Mouse (Mus musculus) small intestine, adult 2 months (tissue): ENCODE results near the gene Gnaq. TPM values are rescaled to one million over a fixed set of nuclear protein-coding genes. Genes with fewer than 3 reads are reported as not detected.

ENCODE experiments used
- H3K27ac ChIP-seq: fragments of 200-500 bp; 2 replicates; pipeline ENCODE4 v1.5.1; 2012; ENCODE audit warnings: low read depth, low read length, control low read depth, inconsistent platforms; ENCODE audit not compliant: insufficient read depth
- H3K27me3 ChIP-seq: fragments of 200-500 bp; 2 replicates; pipeline ENCODE4 v1.6.1; 2012; ENCODE audit warnings: mild to moderate bottlenecking, moderate library complexity, low read length, inconsistent platforms; ENCODE audit not compliant: control insufficient read depth, insufficient read depth
- H3K36me3 ChIP-seq: fragments of 200-500 bp; 2 replicates; pipeline ENCODE4 v1.6.1; 2012; ENCODE audit warnings: mild to moderate bottlenecking, low read length, control low read depth, inconsistent platforms; ENCODE audit not compliant: control insufficient read depth, insufficient read depth
- H3K4me1 ChIP-seq: fragments of 200-500 bp; 2 replicates; pipeline ENCODE4 v1.6.1; 2012; ENCODE audit warnings: low read length, inconsistent platforms, mixed read lengths; ENCODE audit not compliant: control insufficient read depth, insufficient read depth, insufficient read length
- H3K4me3 ChIP-seq: fragments of 200-500 bp; 2 replicates; pipeline ENCODE4 v1.5.1; 2012; ENCODE audit warnings: low read depth, mild to moderate bottlenecking, control low read depth, inconsistent platforms, low read length, moderate library complexity
- CTCF ChIP-seq: fragments of 200-500 bp; IDR thresholded peaks from 2 replicates; pipeline ENCODE4 v1.5.1; 2012; ENCODE audit warnings: low read depth, mild to moderate bottlenecking, control low read depth, inconsistent platforms, low read length, moderate library complexity, mixed read lengths; ENCODE audit not compliant: insufficient replicate concordance, insufficient read length; ENCODE audit errors: extremely low read depth
- POLR2A ChIP-seq: fragments of 200-500 bp; IDR thresholded peaks from 2 replicates; pipeline ENCODE4 v1.6.1; 2012; ENCODE audit warnings: low read depth, mild to moderate bottlenecking, control low read depth, inconsistent platforms, low read length, moderate library complexity
- WGBS: fragments of 180-500 bp; shearing (Covaris S2); methylation state at CpG from one replicate; pipeline ENCODE4 v1.1.7; 2018; 5-methylcytosine and 5-hydroxymethylcytosine counted together
- polyA plus RNA-seq: library from polyadenylated mRNA; depleted of rRNA; stranded (reverse); fragments of >200 nt; gene quantifications from 2 replicates; pipeline ENCODE4 v1.2.3, GENCODE M21; 2012

The Gnaq gene
- polyA plus RNA-seq, 1 experiment = 16.1 TPM

DNA sequence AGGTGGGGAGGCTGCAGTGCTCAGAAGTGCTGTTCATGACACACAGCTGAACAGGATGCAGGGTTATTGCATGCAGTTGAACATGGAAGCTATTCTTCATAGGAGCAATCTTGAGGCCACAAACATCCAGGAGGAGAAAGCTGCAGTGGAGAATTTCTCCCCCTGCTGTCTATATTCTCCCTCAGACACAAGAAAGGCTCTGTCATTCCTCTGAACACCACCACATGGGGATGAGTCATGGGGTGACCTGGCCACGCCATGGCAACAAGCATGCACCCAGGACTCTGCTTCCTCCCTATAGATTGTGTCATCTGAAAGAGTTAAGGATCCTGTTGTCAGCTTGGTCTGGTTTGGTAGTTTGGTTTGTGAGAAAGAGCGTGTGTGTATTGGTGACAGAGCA lies 239.0 kb downstream of the Gnaq start:
- peaks cover 3% of the 10 kb centered on the region; the same call in 1 of the 2 replicates for H3K36me3 ChIP-seq
- 0 out of 2 replicates have a peak, but pooled peaks cover 8% of the 10 kb centered on the region for H3K27me3 ChIP-seq
- TF ChIP-seq POLR2A (no peak), CTCF (no peak)
- WGBS = 86% methylated on average over 2 of the region's 2 CpGs
- no peak overlapping the region for H3K27ac ChIP-seq
- H3K4me1 ChIP-seq = peaks cover 3% of the 10 kb centered on the region; the same call in 1 of the 2 replicates
- H3K4me3 ChIP-seq = no peak overlapping the region

DNA sequence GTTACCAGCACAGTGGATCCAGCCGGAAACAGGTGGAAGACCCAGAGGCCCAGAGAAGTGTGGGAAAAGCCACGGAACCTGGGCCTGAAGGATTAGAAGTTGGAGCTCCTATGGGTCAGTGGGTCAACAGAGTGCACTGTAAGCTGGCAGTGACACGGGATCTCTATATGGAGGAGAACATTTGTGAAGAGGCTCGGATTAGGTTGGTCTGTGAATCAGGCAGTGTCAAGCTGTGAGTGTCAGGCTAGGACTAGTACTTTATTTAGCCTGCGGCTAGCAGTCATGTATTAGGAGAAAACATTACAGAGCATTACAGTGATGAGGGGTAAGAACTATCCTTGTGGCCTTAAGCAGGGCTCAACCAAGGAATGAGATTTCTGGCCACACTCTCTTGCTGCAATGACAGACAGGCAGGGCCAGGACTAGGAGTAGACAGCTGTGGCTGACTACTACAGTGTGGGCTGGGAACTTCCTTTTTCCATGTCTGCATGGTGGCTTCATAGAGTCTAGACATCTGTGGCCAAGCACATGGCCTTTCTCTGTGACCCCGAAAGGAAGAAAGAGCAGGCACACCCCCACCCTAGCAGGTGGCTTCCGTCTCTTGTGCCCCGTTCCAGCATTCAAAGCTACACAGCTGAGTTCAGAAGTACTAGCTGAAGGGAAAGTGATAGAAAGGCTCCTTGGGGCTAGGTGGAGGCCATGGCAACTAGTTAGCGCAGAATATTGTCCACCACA lies 240.3 kb downstream of the Gnaq start:
- TF ChIP-seq POLR2A (no peak), CTCF (no peak)
- Histone ChIP-seq H3K27me3 (peaks cover 16% of the 10 kb centered on the region; the same call in 1 of the 2 replicates), H3K27ac (no peak overlapping the region), H3K4me3 (no peak overlapping the region), H3K4me1 (peaks cover 3% of the 10 kb centered on the region; the same call in 1 of the 2 replicates), H3K36me3 (peaks cover 3% of the 10 kb centered on the region; the same call in 1 of the 2 replicates)
- WGBS = 80% methylated on average over 9 of the region's 9 CpGs

DNA sequence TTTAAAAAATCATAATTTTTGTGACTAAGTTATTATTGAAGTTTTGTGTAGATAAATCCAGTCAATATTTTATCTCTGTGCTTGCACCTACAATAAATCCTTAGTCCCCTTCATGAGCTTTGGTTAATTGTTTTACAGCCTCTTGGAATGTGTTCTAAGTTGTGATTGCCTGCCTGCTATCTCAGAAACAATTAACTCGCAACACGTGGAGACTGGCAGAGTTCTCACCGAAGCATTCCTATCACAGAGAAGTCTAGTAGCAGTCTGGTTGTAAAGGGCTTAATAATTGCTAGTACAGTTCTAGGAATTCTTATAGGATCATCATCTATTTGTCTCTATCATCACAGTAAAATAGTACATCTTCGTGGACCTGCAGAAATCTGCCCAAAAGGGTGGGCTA lies 243.2 kb downstream of the Gnaq start:
- H3K4me1 ChIP-seq = peaks cover 3% of the 10 kb centered on the region; the same call in 1 of the 2 replicates
- TF ChIP-seq CTCF (no peak), POLR2A (no peak)
- WGBS = 25% methylated on average over 4 of the region's 4 CpGs
- H3K27ac ChIP-seq = no peak overlapping the region
- no peak overlapping the region for H3K4me3 ChIP-seq
- H3K27me3 ChIP-seq = peaks cover 26% of the 10 kb centered on the region; the same call in 1 of the 2 replicates
- peaks cover 17% of the 10 kb centered on the region for H3K36me3 ChIP-seq

DNA sequence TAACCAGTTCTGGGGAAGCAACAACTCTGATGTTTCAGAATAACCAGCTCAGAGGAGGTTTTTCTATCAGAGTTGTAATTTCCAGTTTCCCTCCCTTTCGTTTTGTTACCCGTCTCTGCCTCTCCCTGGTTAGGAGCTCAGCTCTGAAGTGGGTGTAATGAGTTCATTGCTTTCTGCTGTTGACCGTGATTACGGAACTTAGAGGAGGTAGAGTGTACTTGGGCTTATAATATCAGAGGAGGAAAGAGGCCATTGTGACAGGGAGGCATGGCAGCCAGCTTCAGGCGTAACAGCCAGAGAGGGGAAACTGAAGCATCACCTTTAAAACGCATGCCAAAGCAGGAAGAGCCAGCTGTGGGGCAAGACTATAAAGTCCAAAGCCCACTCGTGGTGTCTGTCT lies 245.9 kb downstream of the Gnaq start:
- Histone ChIP-seq H3K27me3 (peaks cover 23% of the 10 kb centered on the region; the same call in 1 of the 2 replicates), H3K4me1 (peaks cover 3% of the 10 kb centered on the region), H3K4me3 (no peak overlapping the region), H3K27ac (no peak overlapping the region), H3K36me3 (peaks cover 19% of the 10 kb centered on the region)
- no peak for TF ChIP-seq CTCF
- TF ChIP-seq POLR2A = no peak
- WGBS = 87% methylated on average over 7 of the region's 7 CpGs

DNA sequence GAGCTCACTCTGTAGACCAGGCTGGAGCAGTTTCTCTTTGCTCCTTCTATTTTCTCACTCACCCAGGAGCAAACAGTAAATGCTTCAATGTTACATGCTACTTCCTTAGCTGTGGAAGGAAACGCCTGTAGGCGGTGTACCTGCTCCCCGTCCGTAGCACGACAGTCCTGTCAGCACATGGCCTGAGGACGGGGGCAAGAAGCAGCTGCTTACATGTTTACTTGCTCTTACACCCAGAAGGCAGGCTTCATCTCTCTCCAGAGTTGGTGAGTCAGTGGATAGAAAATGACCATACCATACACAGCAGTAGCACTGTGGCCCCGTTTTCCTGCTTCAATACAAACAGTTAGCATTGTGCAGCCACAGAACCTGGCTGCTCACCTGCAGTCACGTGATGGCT lies 247.1 kb downstream of the Gnaq start:
- peaks cover 23% of the 10 kb centered on the region; the same call in 1 of the 2 replicates for H3K27me3 ChIP-seq
- H3K36me3 ChIP-seq = peaks cover 21% of the 10 kb centered on the region
- no peak overlapping the region for H3K27ac ChIP-seq
- H3K4me1 ChIP-seq = peaks cover 2% of the 10 kb centered on the region; the same call in 1 of the 2 replicates
- no peak overlapping the region for H3K4me3 ChIP-seq
- TF ChIP-seq CTCF (no peak), POLR2A (no peak)
- WGBS = 89% methylated on average over 8 of the region's 8 CpGs

DNA sequence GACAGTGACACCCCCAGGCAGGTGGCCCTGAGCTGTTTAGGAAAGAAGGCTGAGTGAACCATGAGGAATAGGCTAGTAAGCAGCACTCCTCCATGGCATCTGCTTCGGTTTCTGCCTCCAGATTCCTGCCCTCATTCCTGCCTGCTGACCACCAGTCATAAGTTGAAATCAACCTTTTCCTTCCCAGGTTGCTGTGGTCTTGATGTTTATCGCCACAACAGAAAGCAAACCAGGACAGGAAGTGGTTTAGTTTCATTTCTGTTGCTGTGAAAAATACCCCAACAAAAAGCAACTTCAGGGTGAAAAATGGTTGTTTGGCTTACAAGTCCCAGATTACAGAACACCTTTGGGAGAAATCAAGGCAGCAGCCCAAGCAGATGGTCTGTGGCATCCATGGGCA lies 249.8 kb downstream of the Gnaq start:
- H3K4me1 ChIP-seq = peaks cover 2% of the 10 kb centered on the region; the same call in 1 of the 2 replicates
- H3K4me3 ChIP-seq = no peak overlapping the region
- TF ChIP-seq CTCF (no peak), POLR2A (no peak)
- 71% methylated on average over 2 of the region's 2 CpGs for WGBS
- H3K27me3 ChIP-seq = peaks cover 13% of the 10 kb centered on the region; the same call in 1 of the 2 replicates
- peaks cover 27% of the 10 kb centered on the region for H3K36me3 ChIP-seq
- H3K27ac ChIP-seq = no peak overlapping the region

DNA sequence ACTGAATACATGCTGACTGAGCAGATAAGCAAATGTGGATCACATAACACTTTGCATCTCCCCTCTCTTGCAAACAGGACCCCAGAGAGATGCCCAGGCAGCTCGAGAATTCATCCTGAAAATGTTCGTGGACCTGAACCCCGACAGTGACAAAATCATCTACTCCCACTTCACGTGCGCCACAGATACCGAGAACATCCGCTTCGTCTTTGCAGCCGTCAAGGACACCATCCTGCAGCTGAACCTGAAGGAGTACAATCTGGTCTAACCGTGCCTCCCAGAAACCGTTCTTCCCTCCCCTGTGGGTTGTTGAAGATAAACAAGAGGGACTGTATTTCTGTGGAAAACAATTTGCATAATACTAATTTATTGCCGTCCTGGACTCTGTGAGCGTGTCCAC lies 250.5 kb downstream of the Gnaq start:
- TF ChIP-seq POLR2A (no peak), CTCF (no peak)
- no peak overlapping the region for H3K27ac ChIP-seq
- 76% methylated on average over 13 of the region's 13 CpGs for WGBS

More for the DNA sequence above, 250.5 kb downstream of the Gnaq start:
- peaks cover 8% of the 10 kb centered on the region; the same call in 1 of the 2 replicates for H3K27me3 ChIP-seq
- H3K4me1 ChIP-seq = peaks cover 2% of the 10 kb centered on the region; the same call in 1 of the 2 replicates
- H3K36me3 ChIP-seq = peaks cover 29% of the 10 kb centered on the region
- no peak overlapping the region for H3K4me3 ChIP-seq
